Mouse (Mus musculus): ENCODE measurements around the gene Olfr1242. TPM values are rescaled to one million over a fixed set of nuclear protein-coding genes. Genes with fewer than 3 reads are reported as not detected.

Gene Olfr1242
- polyA plus RNA-seq (2012; fragmentation: generic; extraction: Trizol): not detected

DNA sequence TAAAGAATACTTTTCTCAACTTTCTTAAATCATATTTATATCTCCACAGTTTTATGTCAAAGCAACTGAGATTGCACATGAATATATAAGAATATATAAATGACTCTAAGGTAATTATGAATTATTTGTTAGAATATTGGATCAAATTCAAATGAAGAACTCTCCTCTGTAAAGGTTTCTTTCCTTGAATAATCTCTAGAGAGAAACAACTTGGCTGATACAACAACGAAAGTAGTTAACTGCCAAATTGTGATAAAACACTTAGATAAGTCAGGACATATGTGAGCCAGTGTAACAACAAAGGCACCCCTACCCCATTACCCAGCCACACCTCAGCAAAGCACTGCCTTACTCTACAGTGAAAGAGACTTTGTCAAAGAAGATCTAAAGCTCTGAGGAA is at the start of gene Olfr1242:
Gene Olfr1242, minus strand, starts transcription at position 101 of the 400 bp plus-strand sequence.
- TF ChIP-seq E2F4 (IDR thresholded peaks at IDR 0.05; ENCODE audit: insufficient read depth): no peak
- no peak for TF ChIP-seq REST (IDR thresholded peaks at IDR 0.05; ENCODE audit: insufficient read depth, insufficient read length)
- TF ChIP-seq USF1 (IDR thresholded peaks at IDR 0.05; ENCODE audit: low read depth): no peak
- TF ChIP-seq SRF (IDR thresholded peaks at IDR 0.05; ENCODE audit: control insufficient read depth, insufficient read length, low read depth): no peak
- no peak for TF ChIP-seq MYOG (IDR thresholded peaks at IDR 0.05; ENCODE audit: control insufficient read depth in 1 of 3, insufficient read depth in 1 of 3, insufficient read length in 2 of 3, low read depth in 2 of 3)
- TF ChIP-seq MAX (IDR thresholded peaks at IDR 0.05; ENCODE audit: low read depth): no peak
- no peak for TF ChIP-seq TCF12 (IDR thresholded peaks at IDR 0.05; ENCODE audit: insufficient read depth, poor library complexity, severe bottlenecking)
- no peak for TF ChIP-seq TCF3 (IDR thresholded peaks at IDR 0.05; ENCODE audit: insufficient read length, low read depth)
- H3K4me2 ChIP-seq (ENCODE audit: low read depth): no peak within 1 kb of the TSS
- H3K36me3 ChIP-seq (ENCODE audit: control insufficient read depth, insufficient read depth): no peaks in the 10 kb centered on the region
- no peaks in the 10 kb centered on the region for H3K79me2 ChIP-seq (ENCODE audit: control insufficient read depth, insufficient read depth)
- no peak within 1 kb of the TSS for H3K4me3 ChIP-seq
- no peak within 1 kb of the TSS for H3ac ChIP-seq (ENCODE audit: control insufficient read depth, insufficient read length)
- no peaks in the 10 kb centered on the region for H3K27me3 ChIP-seq (ENCODE audit: control insufficient read depth, insufficient read depth, insufficient read length)

DNA sequence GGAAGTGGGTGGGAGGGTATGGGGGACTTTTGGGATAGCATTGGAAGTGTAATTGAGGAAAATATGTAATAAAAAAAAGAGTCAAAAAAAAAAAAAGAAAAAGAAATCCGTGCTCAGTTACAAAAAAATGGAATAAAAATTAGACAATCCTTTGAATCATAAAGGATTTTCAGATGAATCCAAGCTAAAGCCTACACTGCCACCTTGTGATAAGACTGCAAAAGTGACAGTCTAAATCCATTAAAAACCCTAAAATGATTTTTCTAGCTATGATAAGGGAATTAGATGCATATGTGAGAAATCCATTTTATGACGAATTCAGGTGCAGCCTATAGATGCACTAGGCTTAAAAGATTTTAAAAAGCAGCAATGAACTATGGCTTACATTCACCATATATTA is 46.4 kb upstream of the Olfr1242 start:
- H3K27me3 ChIP-seq (ENCODE audit: control insufficient read depth, insufficient read depth, insufficient read length): no peaks in the 10 kb centered on the region
- no peaks in the 10 kb centered on the region for H3K79me2 ChIP-seq (ENCODE audit: control insufficient read depth, insufficient read depth)
- no peaks in the 10 kb centered on the region for H3K36me3 ChIP-seq (ENCODE audit: control insufficient read depth, insufficient read depth)
- H3K4me3 ChIP-seq: no peak overlapping the region
- TF ChIP-seq E2F4 (IDR thresholded peaks at IDR 0.05; ENCODE audit: insufficient read depth) (no peak), POLR2AphosphoS2 (IDR thresholded peaks at IDR 0.05; ENCODE audit: insufficient read length, low read depth) (no peak), REST (IDR thresholded peaks at IDR 0.05; ENCODE audit: insufficient read depth, insufficient read length) (no peak), MYOG (IDR thresholded peaks at IDR 0.05; ENCODE audit: control insufficient read depth in 1 of 3, insufficient read depth in 1 of 3, insufficient read length in 2 of 3, low read depth in 2 of 3) (no peak), USF1 (IDR thresholded peaks at IDR 0.05; ENCODE audit: low read depth) (no peak), MYOD1 (IDR thresholded peaks at IDR 0.05; ENCODE audit: control insufficient read depth in 1 of 3, insufficient read length in 2 of 3, low read depth in 2 of 3) (no peak), SRF (IDR thresholded peaks at IDR 0.05; ENCODE audit: control insufficient read depth, insufficient read length, low read depth) (no peak)
- H3ac ChIP-seq (ENCODE audit: control insufficient read depth, insufficient read length): no peak overlapping the region
- no peak overlapping the region for H3K4me2 ChIP-seq (ENCODE audit: low read depth)

DNA sequence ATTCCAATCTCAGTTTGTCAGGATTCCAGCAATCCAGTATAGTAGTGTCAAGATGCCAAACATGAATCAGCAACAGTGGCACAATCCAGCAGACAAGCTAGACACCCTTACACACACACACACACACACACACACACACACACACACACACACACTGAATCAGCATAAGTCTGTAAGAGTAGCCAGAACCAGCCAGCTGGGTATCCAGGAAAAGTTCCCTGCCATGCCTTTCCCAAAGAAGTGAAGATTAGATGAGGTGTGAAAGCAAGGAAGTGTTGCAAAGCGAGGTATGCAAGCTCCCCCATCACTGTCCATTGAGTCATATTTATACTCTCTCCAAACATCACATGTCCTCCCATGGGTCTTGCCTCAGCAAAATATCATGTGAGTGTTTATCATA is 41.8 kb upstream of the Olfr1242 start:
- Histone ChIP-seq H3K4me3 (no peak overlapping the region), H3ac (ENCODE audit: control insufficient read depth, insufficient read length) (no peak overlapping the region), H3K4me2 (ENCODE audit: low read depth) (no peak overlapping the region), H3K36me3 (ENCODE audit: control insufficient read depth, insufficient read depth) (no peaks in the 10 kb centered on the region), H3K27me3 (ENCODE audit: control insufficient read depth, insufficient read depth, insufficient read length) (no peaks in the 10 kb centered on the region), H3K79me2 (ENCODE audit: control insufficient read depth, insufficient read depth) (no peaks in the 10 kb centered on the region)
- TF ChIP-seq MYOD1 (IDR thresholded peaks at IDR 0.05; ENCODE audit: control insufficient read depth in 1 of 3, insufficient read length in 2 of 3, low read depth in 2 of 3) (no peak), CEBPB (IDR thresholded peaks at IDR 0.05; ENCODE audit: insufficient read depth, poor library complexity, severe bottlenecking) (no peak)

DNA sequence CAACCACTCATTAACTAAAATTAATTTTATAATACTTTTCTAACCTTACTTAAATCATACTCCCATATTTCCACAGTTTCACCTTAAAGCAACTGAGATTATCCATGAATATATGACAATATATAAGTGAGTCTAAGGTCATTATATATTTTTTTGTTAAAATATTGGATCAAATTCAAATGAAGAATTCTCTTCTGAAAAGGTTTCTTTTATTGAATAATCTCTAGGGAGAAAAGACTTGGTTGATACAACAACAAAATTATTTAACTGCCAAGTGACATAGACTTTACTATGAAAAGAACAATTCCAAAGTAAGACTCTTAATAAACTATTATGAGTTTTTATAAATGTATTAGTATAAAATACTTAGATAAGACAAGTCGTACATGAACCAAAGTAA is 33.3 kb upstream of the Olfr1242 start, which contains the start of gene Olfr1243:
Gene Olfr1243, minus strand, starts transcription at position 101 of the 400 bp plus-strand sequence.
- H3K36me3 ChIP-seq (ENCODE audit: control insufficient read depth, insufficient read depth): no peaks in the 10 kb centered on the region
- H3ac ChIP-seq (ENCODE audit: control insufficient read depth, insufficient read length): no peak within 1 kb of the TSS
- no peaks in the 10 kb centered on the region for H3K27me3 ChIP-seq (ENCODE audit: control insufficient read depth, insufficient read depth, insufficient read length)
- TF ChIP-seq SRF (IDR thresholded peaks at IDR 0.05; ENCODE audit: control insufficient read depth, insufficient read length, low read depth) (no peak), E2F4 (IDR thresholded peaks at IDR 0.05; ENCODE audit: insufficient read depth) (no peak), USF1 (IDR thresholded peaks at IDR 0.05; ENCODE audit: low read depth) (no peak), CEBPB (IDR thresholded peaks at IDR 0.05; ENCODE audit: insufficient read depth, poor library complexity, severe bottlenecking) (no peak), REST (IDR thresholded peaks at IDR 0.05; ENCODE audit: insufficient read depth, insufficient read length) (no peak), MAX (IDR thresholded peaks at IDR 0.05; ENCODE audit: low read depth) (no peak), MYOD1 (IDR thresholded peaks at IDR 0.05; ENCODE audit: control insufficient read depth in 1 of 3, insufficient read length in 2 of 3, low read depth in 2 of 3) (no peak), TCF3 (IDR thresholded peaks at IDR 0.05; ENCODE audit: insufficient read length, low read depth) (no peak), POLR2A (IDR thresholded peaks at IDR 0.05; ENCODE audit: insufficient read length, low read depth) (no peak), POLR2AphosphoS2 (IDR thresholded peaks at IDR 0.05; ENCODE audit: insufficient read length, low read depth) (no peak), MYOG (IDR thresholded peaks at IDR 0.05; ENCODE audit: control insufficient read depth in 1 of 3, insufficient read depth in 1 of 3, insufficient read length in 2 of 3, low read depth in 2 of 3) (no peak), TCF12 (IDR thresholded peaks at IDR 0.05; ENCODE audit: insufficient read depth, poor library complexity, severe bottlenecking) (no peak)
- no peak within 1 kb of the TSS for H3K4me3 ChIP-seq
- H3K4me2 ChIP-seq (ENCODE audit: low read depth): no peak within 1 kb of the TSS
- H3K79me2 ChIP-seq (ENCODE audit: control insufficient read depth, insufficient read depth): no peaks in the 10 kb centered on the region

DNA sequence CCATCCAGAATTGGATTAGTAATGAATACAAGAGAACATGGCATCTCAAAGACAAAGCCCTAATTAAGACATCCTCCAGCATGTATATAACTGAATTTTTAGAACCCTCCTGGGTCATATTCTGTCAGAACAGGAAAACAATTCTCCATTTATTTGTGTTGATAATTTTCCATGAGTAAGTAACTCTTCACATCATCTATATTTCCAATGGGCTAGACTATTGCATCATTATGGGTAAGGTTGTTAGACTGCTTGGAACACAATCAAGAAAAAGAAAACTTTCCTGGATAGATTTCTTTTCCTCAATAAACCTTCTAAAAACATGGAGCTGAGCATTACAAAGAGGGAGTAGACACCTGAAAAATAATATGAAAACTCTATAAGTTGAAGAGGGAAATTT is 11.1 kb downstream of the Olfr1242 start, which contains the start of gene Olfr1241:
Gene Olfr1241, minus strand, starts transcription at position 101 of the 400 bp plus-strand sequence.
- Histone ChIP-seq H3K79me2 (ENCODE audit: control insufficient read depth, insufficient read depth) (no peaks in the 10 kb centered on the region), H3K27me3 (ENCODE audit: control insufficient read depth, insufficient read depth, insufficient read length) (no peaks in the 10 kb centered on the region), H3K36me3 (ENCODE audit: control insufficient read depth, insufficient read depth) (no peaks in the 10 kb centered on the region), H3K4me2 (ENCODE audit: low read depth) (no peak within 1 kb of the TSS), H3ac (ENCODE audit: control insufficient read depth, insufficient read length) (no peak within 1 kb of the TSS), H3K4me3 (no peak within 1 kb of the TSS)
- TF ChIP-seq MAX (IDR thresholded peaks at IDR 0.05; ENCODE audit: low read depth) (no peak), TCF3 (IDR thresholded peaks at IDR 0.05; ENCODE audit: insufficient read length, low read depth) (no peak), E2F4 (IDR thresholded peaks at IDR 0.05; ENCODE audit: insufficient read depth) (no peak)
